Mouse (Mus musculus): ENCODE results near the gene Adgrl2.

DNA sequence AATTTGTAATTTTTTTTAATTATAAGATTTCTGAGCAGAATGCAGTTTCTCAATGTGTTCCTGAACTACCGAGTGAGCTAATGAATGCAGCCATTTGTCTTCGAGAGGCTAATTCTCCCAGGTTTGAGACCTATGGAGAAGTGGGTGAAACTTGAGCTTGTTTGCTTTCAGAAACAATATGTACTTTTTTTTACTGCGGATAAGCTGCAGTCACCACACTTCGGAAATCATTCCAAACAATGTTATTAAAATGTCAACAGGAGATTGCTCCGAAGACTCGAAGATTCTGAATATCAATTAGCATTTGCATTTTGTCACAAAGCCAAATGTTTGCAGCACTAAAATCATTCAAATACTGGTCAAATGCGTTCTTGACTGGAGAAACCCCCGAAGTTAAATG is 701 bp upstream of the Adgrl2 start:
- TF ChIP-seq CTCF (IDR thresholded peaks at IDR 0.05; ENCODE audit: extremely low read depth, insufficient read length, insufficient replicate concordance, low read depth, low read length) (no peak), POLR2A (IDR thresholded peaks at IDR 0.05; ENCODE audit: low read depth, low read length) (no peak)
